Mouse (Mus musculus): ENCODE measurements around the gene Ccnk. TPM values are rescaled to one million over a fixed set of nuclear protein-coding genes. Genes with fewer than 3 reads are reported as not detected.

The Ccnk gene
- polyA plus RNA-seq (2012; fragmentation: generic; extraction: Trizol) = 29.1 TPM

DNA sequence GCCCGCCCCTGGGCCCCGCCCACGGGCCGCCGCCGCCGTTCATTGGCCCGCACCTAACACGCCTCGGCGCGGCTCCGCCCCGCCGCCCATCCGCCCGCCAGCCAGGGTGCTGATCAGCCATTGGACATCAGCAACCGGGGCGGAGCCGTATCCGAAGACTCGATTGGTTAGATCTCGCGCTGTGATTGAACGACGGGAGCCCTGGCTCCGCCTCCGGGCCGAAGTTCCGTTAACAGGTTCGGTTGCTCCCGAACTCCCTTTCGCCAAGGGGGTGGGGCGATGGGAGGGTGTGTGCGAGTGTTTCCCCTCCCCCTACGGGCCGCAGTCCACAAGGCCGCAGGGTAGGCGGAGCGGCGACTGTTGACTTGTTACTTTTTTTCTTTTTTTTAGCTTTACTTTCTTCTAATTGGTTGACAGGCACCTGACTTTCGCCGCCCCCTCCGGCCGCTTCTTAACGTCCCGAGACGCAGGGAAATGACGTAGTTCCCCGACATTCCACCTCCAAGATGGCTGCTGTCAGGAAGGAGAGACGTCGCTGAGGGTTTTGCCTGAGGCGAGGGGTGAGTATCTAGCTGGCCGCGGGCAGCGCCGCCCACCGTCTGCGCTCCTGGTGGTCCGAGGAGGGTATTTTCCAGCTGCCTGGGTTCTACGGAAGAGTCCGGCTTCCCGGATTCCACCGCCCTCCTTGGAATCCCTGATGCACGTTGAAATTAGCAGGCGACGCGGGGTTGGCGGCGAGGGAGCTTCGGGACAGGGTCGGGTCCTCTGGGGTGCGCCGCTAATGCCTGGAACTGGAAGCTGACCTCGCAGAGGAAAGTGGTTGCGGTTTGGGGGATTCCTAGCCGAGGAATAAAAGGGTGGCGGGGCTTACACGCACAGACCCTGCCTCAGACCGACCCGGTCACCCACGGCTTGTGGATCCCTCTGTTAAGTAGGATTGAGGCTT is at the start of gene Ccnk:
TSS of gene Ccnk (plus strand) at position 259 of the 946 bp plus-strand sequence.
- TF ChIP-seq POLR2A (IDR thresholded peaks at IDR 0.05; ENCODE audit: insufficient read length, low read depth) (peak; percentile 81), POLR2AphosphoS2 (IDR thresholded peaks at IDR 0.05; ENCODE audit: insufficient read length, low read depth) (peak; percentile 85), E2F4 (IDR thresholded peaks at IDR 0.05; ENCODE audit: insufficient read depth) (no peak), REST (IDR thresholded peaks at IDR 0.05; ENCODE audit: insufficient read depth, insufficient read length) (no peak), TCF12 (IDR thresholded peaks at IDR 0.05; ENCODE audit: insufficient read depth, poor library complexity, severe bottlenecking) (no peak), TCF3 (IDR thresholded peaks at IDR 0.05; ENCODE audit: insufficient read length, low read depth) (no peak), SRF (IDR thresholded peaks at IDR 0.05; ENCODE audit: control insufficient read depth, insufficient read length, low read depth) (no peak), MAX (IDR thresholded peaks at IDR 0.05; ENCODE audit: low read depth) (no peak), CEBPB (IDR thresholded peaks at IDR 0.05; ENCODE audit: insufficient read depth, poor library complexity, severe bottlenecking) (no peak), USF1 (IDR thresholded peaks at IDR 0.05; ENCODE audit: low read depth) (peak; percentile 39), MYOG (IDR thresholded peaks at IDR 0.05; ENCODE audit: control insufficient read depth in 1 of 3, insufficient read depth in 1 of 3, insufficient read length in 2 of 3, low read depth in 2 of 3) (peak in 1 of 3 experiments; percentile 7), MYOD1 (IDR thresholded peaks at IDR 0.05; ENCODE audit: control insufficient read depth in 1 of 3, insufficient read length in 2 of 3, low read depth in 2 of 3) (no peak)
- no peaks in the 10 kb centered on the region for H3K27me3 ChIP-seq (ENCODE audit: control insufficient read depth, insufficient read depth, insufficient read length)

GRCm38 (mm10) chr12:108132450-108133070 is 46.8 kb upstream of the Ccnk start:
- Histone ChIP-seq H3K79me2 (ENCODE audit: control insufficient read depth, insufficient read depth) (no peaks in the 10 kb centered on the region), H3K4me2 (ENCODE audit: low read depth) (no peak overlapping the region), H3K36me3 (ENCODE audit: control insufficient read depth, insufficient read depth) (peaks cover 8% of the 10 kb centered on the region), H3K27me3 (ENCODE audit: control insufficient read depth, insufficient read depth, insufficient read length) (no peaks in the 10 kb centered on the region), H3K4me3 (no peak overlapping the region), H3ac (ENCODE audit: control insufficient read depth, insufficient read length) (no peak overlapping the region)
- TF ChIP-seq POLR2A (IDR thresholded peaks at IDR 0.05; ENCODE audit: insufficient read length, low read depth) (no peak), REST (IDR thresholded peaks at IDR 0.05; ENCODE audit: insufficient read depth, insufficient read length) (no peak), TCF12 (IDR thresholded peaks at IDR 0.05; ENCODE audit: insufficient read depth, poor library complexity, severe bottlenecking) (no peak), CEBPB (IDR thresholded peaks at IDR 0.05; ENCODE audit: insufficient read depth, poor library complexity, severe bottlenecking) (no peak), E2F4 (IDR thresholded peaks at IDR 0.05; ENCODE audit: insufficient read depth) (no peak), MYOG (IDR thresholded peaks at IDR 0.05; ENCODE audit: control insufficient read depth in 1 of 3, insufficient read depth in 1 of 3, insufficient read length in 2 of 3, low read depth in 2 of 3) (peak in 1 of 3 experiments; percentile 54), USF1 (IDR thresholded peaks at IDR 0.05; ENCODE audit: low read depth) (no peak), POLR2AphosphoS2 (IDR thresholded peaks at IDR 0.05; ENCODE audit: insufficient read length, low read depth) (no peak), SRF (IDR thresholded peaks at IDR 0.05; ENCODE audit: control insufficient read depth, insufficient read length, low read depth) (no peak), TCF3 (IDR thresholded peaks at IDR 0.05; ENCODE audit: insufficient read length, low read depth) (no peak), MAX (IDR thresholded peaks at IDR 0.05; ENCODE audit: low read depth) (no peak), MYOD1 (IDR thresholded peaks at IDR 0.05; ENCODE audit: control insufficient read depth in 1 of 3, insufficient read length in 2 of 3, low read depth in 2 of 3) (peak in 1 of 3 experiments; percentile 18)

More for the DNA sequence above, at the start of gene Ccnk:
- H3K36me3 ChIP-seq (ENCODE audit: control insufficient read depth, insufficient read depth) = peaks cover 16% of the 10 kb centered on the region
- H3ac ChIP-seq (ENCODE audit: control insufficient read depth, insufficient read length) = peak within 1 kb of the TSS; percentile 93
- peak within 1 kb of the TSS; percentile 63 for H3K4me3 ChIP-seq
- H3K4me2 ChIP-seq (ENCODE audit: low read depth) = peak within 1 kb of the TSS; percentile 87
- H3K79me2 ChIP-seq (ENCODE audit: control insufficient read depth, insufficient read depth) = peaks cover 88% of the 10 kb centered on the region

DNA sequence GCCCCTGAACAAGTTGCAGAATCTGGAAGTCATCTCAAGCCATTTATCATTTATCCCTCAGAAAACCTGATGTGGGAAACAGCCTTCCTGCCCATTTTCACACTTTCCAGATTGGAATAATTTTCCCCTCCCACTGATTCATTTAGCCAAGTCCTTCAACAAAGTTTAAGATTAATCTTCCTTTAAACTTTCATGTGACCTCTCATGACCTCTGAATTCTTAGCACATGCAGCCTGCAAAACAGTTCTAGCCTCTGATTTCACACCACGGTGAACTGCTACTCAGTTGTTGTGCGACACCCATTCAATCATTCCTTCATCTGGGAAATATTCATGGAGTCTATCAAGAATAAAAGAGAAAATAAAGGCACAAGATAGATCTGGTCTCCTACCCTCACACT is 46.2 kb upstream of the Ccnk start:
- Histone ChIP-seq H3K27me3 (ENCODE audit: control insufficient read depth, insufficient read depth, insufficient read length) (no peaks in the 10 kb centered on the region), H3K4me2 (ENCODE audit: low read depth) (no peak overlapping the region), H3ac (ENCODE audit: control insufficient read depth, insufficient read length) (no peak overlapping the region), H3K79me2 (ENCODE audit: control insufficient read depth, insufficient read depth) (no peaks in the 10 kb centered on the region), H3K36me3 (ENCODE audit: control insufficient read depth, insufficient read depth) (peaks cover 8% of the 10 kb centered on the region), H3K4me3 (no peak overlapping the region)
- TF ChIP-seq MYOG (IDR thresholded peaks at IDR 0.05; ENCODE audit: control insufficient read depth in 1 of 3, insufficient read depth in 1 of 3, insufficient read length in 2 of 3, low read depth in 2 of 3) (no peak), MYOD1 (IDR thresholded peaks at IDR 0.05; ENCODE audit: control insufficient read depth in 1 of 3, insufficient read length in 2 of 3, low read depth in 2 of 3) (no peak), POLR2A (IDR thresholded peaks at IDR 0.05; ENCODE audit: insufficient read length, low read depth) (no peak), TCF12 (IDR thresholded peaks at IDR 0.05; ENCODE audit: insufficient read depth, poor library complexity, severe bottlenecking) (no peak), CEBPB (IDR thresholded peaks at IDR 0.05; ENCODE audit: insufficient read depth, poor library complexity, severe bottlenecking) (no peak), TCF3 (IDR thresholded peaks at IDR 0.05; ENCODE audit: insufficient read length, low read depth) (no peak), E2F4 (IDR thresholded peaks at IDR 0.05; ENCODE audit: insufficient read depth) (no peak), POLR2AphosphoS2 (IDR thresholded peaks at IDR 0.05; ENCODE audit: insufficient read length, low read depth) (no peak), SRF (IDR thresholded peaks at IDR 0.05; ENCODE audit: control insufficient read depth, insufficient read length, low read depth) (no peak), MAX (IDR thresholded peaks at IDR 0.05; ENCODE audit: low read depth) (no peak), REST (IDR thresholded peaks at IDR 0.05; ENCODE audit: insufficient read depth, insufficient read length) (no peak), USF1 (IDR thresholded peaks at IDR 0.05; ENCODE audit: low read depth) (no peak)

DNA sequence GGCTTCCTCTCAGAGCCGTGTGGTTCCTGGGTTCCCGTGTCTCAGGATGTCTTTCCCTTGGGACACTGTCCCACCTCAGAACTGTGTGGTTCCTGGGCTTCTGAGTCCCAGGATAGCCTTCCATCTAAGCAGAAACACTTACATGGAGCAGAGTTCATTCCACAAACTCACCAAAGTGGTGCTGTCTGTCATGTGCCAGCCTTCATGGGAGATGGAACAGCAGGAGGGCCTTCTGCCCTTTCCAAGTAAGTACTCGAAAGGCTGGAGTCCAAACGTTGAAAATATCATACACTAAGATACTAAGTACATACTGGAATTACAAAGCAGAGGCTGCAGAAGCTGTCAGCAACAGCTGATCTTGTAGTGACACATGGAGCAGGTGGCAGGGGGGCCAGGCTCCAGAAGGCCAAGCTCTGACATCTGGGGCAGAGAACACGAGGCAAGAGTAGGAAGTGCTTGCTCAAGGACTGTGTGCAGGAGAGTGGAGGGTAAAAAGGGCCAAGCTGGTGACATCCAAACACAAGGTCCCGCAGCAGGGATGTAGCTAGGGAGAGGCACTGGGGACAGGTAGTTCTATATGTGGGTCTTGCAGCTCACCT is 43.7 kb upstream of the Ccnk start:
- Histone ChIP-seq H3ac (ENCODE audit: control insufficient read depth, insufficient read length) (no peak overlapping the region), H3K79me2 (ENCODE audit: control insufficient read depth, insufficient read depth) (peaks cover 3% of the 10 kb centered on the region), H3K4me2 (ENCODE audit: low read depth) (peak overlapping the region; percentile 13), H3K4me3 (no peak overlapping the region), H3K27me3 (ENCODE audit: control insufficient read depth, insufficient read depth, insufficient read length) (no peaks in the 10 kb centered on the region), H3K36me3 (ENCODE audit: control insufficient read depth, insufficient read depth) (peaks cover 7% of the 10 kb centered on the region)
- TF ChIP-seq MYOD1 (IDR thresholded peaks at IDR 0.05; ENCODE audit: control insufficient read depth in 1 of 3, insufficient read length in 2 of 3, low read depth in 2 of 3) (peak; percentile 96 to 98 (median 98)), E2F4 (IDR thresholded peaks at IDR 0.05; ENCODE audit: insufficient read depth) (no peak), POLR2AphosphoS2 (IDR thresholded peaks at IDR 0.05; ENCODE audit: insufficient read length, low read depth) (no peak), POLR2A (IDR thresholded peaks at IDR 0.05; ENCODE audit: insufficient read length, low read depth) (peak; percentile 15), MAX (IDR thresholded peaks at IDR 0.05; ENCODE audit: low read depth) (no peak), TCF12 (IDR thresholded peaks at IDR 0.05; ENCODE audit: insufficient read depth, poor library complexity, severe bottlenecking) (peak; percentile 97), TCF3 (IDR thresholded peaks at IDR 0.05; ENCODE audit: insufficient read length, low read depth) (peak; percentile 90), CEBPB (IDR thresholded peaks at IDR 0.05; ENCODE audit: insufficient read depth, poor library complexity, severe bottlenecking) (peak; percentile 70; the same call in 1 of the 2 replicates), USF1 (IDR thresholded peaks at IDR 0.05; ENCODE audit: low read depth) (no peak), SRF (IDR thresholded peaks at IDR 0.05; ENCODE audit: control insufficient read depth, insufficient read length, low read depth) (no peak), REST (IDR thresholded peaks at IDR 0.05; ENCODE audit: insufficient read depth, insufficient read length) (no peak), MYOG (IDR thresholded peaks at IDR 0.05; ENCODE audit: control insufficient read depth in 1 of 3, insufficient read depth in 1 of 3, insufficient read length in 2 of 3, low read depth in 2 of 3) (peak; percentile 84 to 98 (median 98))

Measured in myocyte (in vitro differentiated cells).